Mouse (Mus musculus) bone marrow macrophage, adult 2 months (primary cell): Measurements from ENCODE around the gene Pgc.

Experiments
- CTCF ChIP-seq: IDR thresholded peaks from 2 replicates; pipeline ENCODE4 v1.5.1; 2012; ENCODE audit warnings: low read depth, mild to moderate bottlenecking, low read length, moderate library complexity
- POLR2A ChIP-seq: IDR thresholded peaks from 2 replicates; pipeline ENCODE4 v1.6.1; 2012; ENCODE audit warnings: mild to moderate bottlenecking, low read depth, low read length, borderline replicate concordance

DNA sequence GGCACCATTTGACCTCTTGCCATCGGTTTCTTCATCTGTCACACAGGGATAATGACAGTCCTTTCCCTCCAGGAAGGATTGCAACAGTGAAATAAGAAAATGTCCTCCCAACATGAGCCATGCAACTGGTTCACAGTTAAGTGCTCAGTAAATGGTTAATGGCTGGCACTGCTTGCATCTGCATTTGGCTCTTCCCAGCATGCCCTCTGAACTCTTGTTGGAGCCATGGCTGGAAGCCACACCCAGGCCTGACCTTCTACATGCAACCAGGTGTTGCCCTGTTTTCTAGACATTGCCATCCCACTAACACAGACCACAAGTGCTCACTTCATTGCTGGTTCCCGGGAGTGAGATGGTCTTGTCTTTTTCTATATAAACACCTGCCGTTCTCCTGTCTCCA, 18.7 kb upstream of the Pgc start:
- TF ChIP-seq POLR2A (no peak), CTCF (no peak)
